Mouse (Mus musculus): ENCODE data around the gene Mterf2. TPM values are rescaled to one million over a fixed set of nuclear protein-coding genes. Genes with fewer than 3 reads are reported as not detected.

Mterf2 gene
- polyA plus RNA-seq, 1 experiment from 2014 or later: 10.4 TPM

- no peak for DNase-seq
- WGBS: 73% methylated on average over 4 of the region's 4 CpGs
- no peak for ATAC-seq (ENCODE audit: insufficient read depth)
- no peak overlapping the region for H3K4me3 ChIP-seq (ENCODE audit: low read depth, low read length)
- peaks cover 35% of the 10 kb centered on the region for H3K36me3 ChIP-seq (ENCODE audit: insufficient read depth)
- no peaks in the 10 kb centered on the region for H3K4me1 ChIP-seq (ENCODE audit: insufficient read depth)
- H3K27me3 ChIP-seq (ENCODE audit: insufficient read depth, low read length): no peaks in the 10 kb centered on the region
- no peak overlapping the region for H3K27ac ChIP-seq (ENCODE audit: low read depth)
- no peaks in the 10 kb centered on the region for H3K9me3 ChIP-seq (ENCODE audit: low read depth, low read length)
- TF ChIP-seq CTCF (IDR thresholded peaks at IDR 0.05; ENCODE audit: low read depth): no peak
- H3K9ac ChIP-seq: no peak overlapping the region
- H3K4me2 ChIP-seq: no peak overlapping the region
Measured at GRCm38 (mm10) chr10:85114409-85114808, 13.4 kb downstream of the Mterf2 start.

- Histone ChIP-seq H3K27me3 (ENCODE audit: insufficient read depth, low read length) (no peaks in the 10 kb centered on the region), H3K4me2 (peak overlapping the region; percentile 70), H3K4me3 (ENCODE audit: low read depth, low read length) (peak overlapping the region; percentile 82), H3K9me3 (ENCODE audit: low read depth, low read length) (no peaks in the 10 kb centered on the region), H3K4me1 (ENCODE audit: insufficient read depth) (no peaks in the 10 kb centered on the region), H3K36me3 (ENCODE audit: insufficient read depth) (no peaks in the 10 kb centered on the region), H3K27ac (ENCODE audit: low read depth) (peak overlapping the region; percentile 77), H3K9ac (peak overlapping the region; percentile 94)
- under 1% methylated on average over 34 of the region's 34 CpGs for WGBS
- DNase-seq (peak; percentile 69), ATAC-seq (ENCODE audit: insufficient read depth) (peak; percentile 52)
- TF ChIP-seq CTCF (IDR thresholded peaks at IDR 0.05; ENCODE audit: low read depth): 0 out of 2 replicates have a peak, but pooled peaks have one; percentile 19
Measured at GRCm38 (mm10) chr10:85103085-85103885, 24.5 kb downstream of the Mterf2 start.

GRCm38 (mm10) chr10:85102247-85103084 is 25.4 kb downstream of the Mterf2 start, which contains the start of the genes Fhl4 and Tmem263:
Fhl4 (minus strand) TSS chr10:85102495.
Tmem263 (plus strand) TSS chr10:85102627.
- TF ChIP-seq CTCF (IDR thresholded peaks at IDR 0.05; ENCODE audit: low read depth): 0 out of 2 replicates have a peak, but pooled peaks have one; percentile 1
- Histone ChIP-seq H3K27me3 (ENCODE audit: insufficient read depth, low read length) (no peaks in the 10 kb centered on the region), H3K27ac (ENCODE audit: low read depth) (peak within 1 kb of the TSS; percentile 86), H3K4me2 (peak within 1 kb of the TSS; percentile 70), H3K9me3 (ENCODE audit: low read depth, low read length) (no peaks in the 10 kb centered on the region), H3K4me3 (ENCODE audit: low read depth, low read length) (peak within 1 kb of the TSS; percentile 82), H3K36me3 (ENCODE audit: insufficient read depth) (no peaks in the 10 kb centered on the region), H3K4me1 (ENCODE audit: insufficient read depth) (no peaks in the 10 kb centered on the region), H3K9ac (peak within 1 kb of the TSS; percentile 94)
- WGBS: under 1% methylated on average over 83 of the region's 96 CpGs
- ATAC-seq (ENCODE audit: insufficient read depth): peak; percentile 96
- peak; percentile 96 for DNase-seq

GRCm38 (mm10) chr10:85101841-85102240 is 26.0 kb downstream of the Mterf2 start:
- WGBS: under 1% methylated on average over 10 of the region's 10 CpGs
- H3K36me3 ChIP-seq (ENCODE audit: insufficient read depth): no peaks in the 10 kb centered on the region
- H3K4me1 ChIP-seq (ENCODE audit: insufficient read depth): no peaks in the 10 kb centered on the region
- no peak for TF ChIP-seq CTCF (IDR thresholded peaks at IDR 0.05; ENCODE audit: low read depth)
- peak overlapping the region; percentile 94 for H3K9ac ChIP-seq
- DNase-seq: peak; percentile 23
- peak overlapping the region; percentile 86 for H3K27ac ChIP-seq (ENCODE audit: low read depth)
- peak overlapping the region; percentile 82 for H3K4me3 ChIP-seq (ENCODE audit: low read depth, low read length)
- peak; percentile 38; the same call in 1 of the 2 replicates for ATAC-seq (ENCODE audit: insufficient read depth)
- no peaks in the 10 kb centered on the region for H3K27me3 ChIP-seq (ENCODE audit: insufficient read depth, low read length)
- H3K9me3 ChIP-seq (ENCODE audit: low read depth, low read length): no peaks in the 10 kb centered on the region
- H3K4me2 ChIP-seq: peak overlapping the region; percentile 70

GRCm38 (mm10) chr10:85071605-85072152 is 56.1 kb downstream of the Mterf2 start:
- Histone ChIP-seq H3K9ac (no peak overlapping the region), H3K9me3 (ENCODE audit: low read depth, low read length) (no peaks in the 10 kb centered on the region), H3K4me3 (ENCODE audit: low read depth, low read length) (no peak overlapping the region), H3K27me3 (ENCODE audit: insufficient read depth, low read length) (no peaks in the 10 kb centered on the region), H3K4me1 (ENCODE audit: insufficient read depth) (no peaks in the 10 kb centered on the region), H3K27ac (ENCODE audit: low read depth) (no peak overlapping the region), H3K4me2 (no peak overlapping the region), H3K36me3 (ENCODE audit: insufficient read depth) (no peaks in the 10 kb centered on the region)
- DNase-seq (no peak), ATAC-seq (ENCODE audit: insufficient read depth) (no peak)
- no peak for TF ChIP-seq CTCF (IDR thresholded peaks at IDR 0.05; ENCODE audit: low read depth)
- WGBS: 55% methylated on average over 4 of the region's 4 CpGs

Other genes starting within 250 kb of the Mterf2 start
- gene Ric8b, start 210.4 kb downstream of the Mterf2 start, polyA plus RNA-seq (2014; fragmentation: Nextera tagmentation; extraction: Ambion mirVana): 17.5 and 18.6 TPM in 2 replicates
- 0.99 and 1.3 TPM in 2 replicates for gene Fhl4, start 25.5 kb downstream of the Mterf2 start, polyA plus RNA-seq (2014; fragmentation: Nextera tagmentation; extraction: Ambion mirVana)
- 71.4 and 72.4 TPM in 2 replicates for gene Tmem263, start 25.4 kb downstream of the Mterf2 start, polyA plus RNA-seq (2014; fragmentation: Nextera tagmentation; extraction: Ambion mirVana)
- gene Cry1, start 57.0 kb upstream of the Mterf2 start, polyA plus RNA-seq (2014; fragmentation: Nextera tagmentation; extraction: Ambion mirVana): 32.4 and 34.6 TPM in 2 replicates